Mouse (Mus musculus) limb, embryonic 10.5 days (tissue): ENCODE results near the gene E4f1. TPM values are rescaled to one million over a fixed set of nuclear protein-coding genes. Genes with fewer than 3 reads are reported as not detected.

Experiments used
- DNase-seq: peaks from one replicate; pipeline ENCODE4 v3.0.0-alpha.2; 2017; ENCODE audit warnings: low spot score
- H3K27ac ChIP-seq: fragments of 300-500 bp; sonication (generic); 2 replicates; pipeline ENCODE4 v1.5.1; 2016; ENCODE audit warnings: mild to moderate bottlenecking
- H3K27me3 ChIP-seq: fragments of 300-500 bp; sonication (generic); 2 replicates; pipeline ENCODE4 v1.6.1; 2016; ENCODE audit warnings: low read depth, mild to moderate bottlenecking; ENCODE audit not compliant: poor library complexity, severe bottlenecking
- H3K36me3 ChIP-seq: fragments of 300-500 bp; sonication (generic); 2 replicates; pipeline ENCODE4 v1.6.1; 2016; ENCODE audit warnings: mild to moderate bottlenecking, moderate library complexity
- H3K4me1 ChIP-seq: fragments of 300-500 bp; sonication (generic); 2 replicates; pipeline ENCODE4 v1.6.1; 2016
- H3K4me3 ChIP-seq: fragments of 300-500 bp; sonication (generic); 2 replicates; pipeline ENCODE4 v1.5.1; 2016; ENCODE audit warnings: mild to moderate bottlenecking, moderate library complexity
- H3K9me3 ChIP-seq: fragments of 300-500 bp; sonication (generic); replicated peaks from 2 replicates; pipeline ENCODE4 v1.6.1; 2016; ENCODE audit warnings: mild to moderate bottlenecking
- WGBS: fragments of 180-500 bp; shearing (Covaris S2); methylation state at CpG from one replicate; pipeline ENCODE4 v1.1.7; 2016; 5-methylcytosine and 5-hydroxymethylcytosine counted together
- polyA plus RNA-seq: library from polyadenylated mRNA; unstranded; fragments of >200 nt; fragmentation: Nextera tagmentation; extraction: Ambion mirVana; gene quantifications from 2 replicates; pipeline ENCODE4 v1.2.1, GENCODE M21; 2016

The E4f1 gene
- polyA plus RNA-seq, 1 experiment from 2014 or later = 38.7 TPM

DNA sequence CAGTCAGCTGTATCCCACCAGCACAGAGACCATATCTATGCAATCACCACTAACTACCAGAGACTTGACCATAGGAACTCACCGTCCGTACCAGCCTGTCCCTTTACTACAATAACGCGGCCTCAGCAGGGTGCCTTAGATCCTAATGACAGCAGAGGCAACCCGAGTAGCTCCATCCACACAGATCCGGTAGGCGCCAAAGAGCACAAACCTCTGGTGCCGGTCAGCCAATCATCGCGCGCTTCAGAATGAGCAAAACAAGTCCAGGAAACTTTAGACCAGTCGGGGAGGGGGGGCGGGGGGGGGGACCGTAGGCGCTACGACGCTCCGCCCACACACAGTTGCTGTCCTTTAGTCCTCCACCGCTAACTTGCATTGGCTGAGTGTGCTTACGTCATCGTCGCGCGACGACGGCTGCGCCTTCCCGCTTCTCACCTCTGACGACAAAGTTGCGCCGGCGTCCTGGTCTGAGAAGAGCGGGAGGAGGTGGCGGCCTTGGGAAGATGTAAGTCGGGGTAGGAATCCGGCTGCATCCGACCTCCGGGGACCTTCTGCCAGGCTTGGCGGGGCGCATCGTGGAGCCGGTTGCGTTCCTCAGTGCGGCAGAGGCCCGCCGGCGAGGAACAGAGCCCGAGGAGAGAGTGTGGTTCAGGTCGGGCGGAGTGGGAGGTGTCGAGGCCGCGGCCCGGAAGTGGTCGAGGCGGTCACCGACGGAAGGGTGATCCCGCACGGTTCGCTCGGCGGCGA, 55.7 kb downstream of the E4f1 start, which contains the start of gene Rnps1:
Rnps1 (plus strand) TSS at position 336 of the 747 bp plus-strand sequence.
- H3K27me3 ChIP-seq = no peaks in the 10 kb centered on the region
- H3K36me3 ChIP-seq = peaks cover 65% of the 10 kb centered on the region
- under 1% methylated on average over 64 of the region's 64 CpGs for WGBS

DNA sequence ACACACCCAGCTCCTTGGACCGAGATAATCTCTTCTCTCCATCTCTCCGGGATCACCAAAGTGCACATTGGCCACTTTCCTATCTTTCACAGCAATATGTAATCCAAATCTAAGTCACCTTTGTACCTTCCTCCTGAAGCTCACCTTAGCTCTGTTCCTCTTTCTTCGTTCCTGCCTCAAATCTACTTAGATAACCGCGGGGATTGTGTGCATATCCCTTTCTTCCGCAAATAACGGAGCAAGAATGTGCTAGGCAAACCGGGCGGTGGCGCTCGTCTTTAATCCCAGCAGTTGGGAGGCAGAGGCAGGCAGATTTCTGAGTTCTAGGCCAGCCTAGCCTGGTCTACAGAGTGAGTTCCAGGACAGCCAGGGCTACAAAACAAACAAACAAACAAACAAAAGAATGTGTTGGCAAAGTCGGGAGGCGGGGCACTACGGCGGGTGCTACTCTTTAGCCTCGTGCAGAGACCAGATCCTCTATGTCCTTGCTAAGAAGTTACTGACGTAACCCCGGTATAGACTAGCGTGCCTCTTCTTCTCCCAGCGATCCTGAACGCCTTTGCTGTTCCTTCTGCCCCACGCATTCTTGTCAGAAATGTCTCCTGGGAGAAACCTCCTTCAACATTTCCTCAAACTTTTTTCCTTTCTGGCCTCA, 56.4 kb downstream of the E4f1 start:
- Histone ChIP-seq H3K9me3 (no peaks in the 10 kb centered on the region), H3K27me3 (no peaks in the 10 kb centered on the region), H3K4me3 (peak overlapping the region; percentile 78), H3K36me3 (peaks cover 65% of the 10 kb centered on the region), H3K4me1 (peaks cover 25% of the 10 kb centered on the region), H3K27ac (peak overlapping the region; percentile 99)
- DNase-seq = no peak
- WGBS = 41% methylated on average over 22 of the region's 22 CpGs

More for the DNA sequence above, 55.7 kb downstream of the E4f1 start, which contains the start of gene Rnps1:
- DNase-seq = peak; percentile 100
- peak within 1 kb of the TSS; percentile 78 for H3K4me3 ChIP-seq
- H3K9me3 ChIP-seq = no peaks in the 10 kb centered on the region
- peak within 1 kb of the TSS; percentile 99 for H3K27ac ChIP-seq
- peaks cover 25% of the 10 kb centered on the region for H3K4me1 ChIP-seq

DNA sequence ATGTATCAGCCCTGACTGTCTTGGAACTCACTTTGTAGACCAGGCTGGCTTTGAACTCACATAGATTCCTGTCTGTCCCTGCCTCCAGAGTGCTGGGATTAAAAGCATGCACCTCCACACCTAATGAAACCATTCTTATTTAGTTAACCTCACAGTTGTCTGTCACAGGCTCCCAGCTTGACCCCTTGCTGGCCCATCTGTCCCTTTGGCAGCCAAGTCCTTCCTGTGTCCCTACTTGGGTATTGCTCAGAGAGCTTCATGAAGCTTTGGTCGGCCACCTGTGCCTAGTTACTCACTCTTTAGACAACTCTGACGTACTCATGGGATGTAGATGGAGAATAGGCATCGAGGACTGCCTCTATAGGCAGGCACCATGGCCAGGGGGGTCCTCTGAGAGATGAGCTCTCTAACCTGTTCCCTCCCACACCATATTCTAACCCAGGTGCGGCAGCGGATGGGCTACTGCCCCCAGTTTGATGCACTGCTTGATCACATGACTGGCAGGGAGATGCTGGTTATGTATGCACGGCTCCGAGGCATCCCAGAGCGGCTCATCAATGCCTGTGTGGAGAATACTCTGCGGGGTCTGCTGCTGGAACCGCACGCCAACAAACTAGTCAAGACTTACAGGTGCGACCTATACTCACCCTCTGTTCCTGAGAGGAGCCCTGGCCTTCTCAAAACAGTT, 62.9 kb downstream of the E4f1 start:
- Histone ChIP-seq H3K36me3 (peaks cover 43% of the 10 kb centered on the region), H3K4me3 (no peak overlapping the region), H3K9me3 (no peaks in the 10 kb centered on the region), H3K4me1 (no peaks in the 10 kb centered on the region), H3K27me3 (no peaks in the 10 kb centered on the region), H3K27ac (no peak overlapping the region)
- no peak for DNase-seq
- 87% methylated on average over 12 of the region's 12 CpGs for WGBS

- Histone ChIP-seq H3K4me1 (no peaks in the 10 kb centered on the region), H3K9me3 (no peaks in the 10 kb centered on the region), H3K36me3 (peaks cover 4% of the 10 kb centered on the region; the same call in 1 of the 2 replicates), H3K27ac (no peak overlapping the region), H3K27me3 (no peaks in the 10 kb centered on the region), H3K4me3 (no peak overlapping the region)
- WGBS = 75% methylated on average over 3 of the region's 3 CpGs
- DNase-seq = no peak
Observed at GRCm38 (mm10) chr17:24402371-24402770, 67.7 kb downstream of the E4f1 start.

DNA sequence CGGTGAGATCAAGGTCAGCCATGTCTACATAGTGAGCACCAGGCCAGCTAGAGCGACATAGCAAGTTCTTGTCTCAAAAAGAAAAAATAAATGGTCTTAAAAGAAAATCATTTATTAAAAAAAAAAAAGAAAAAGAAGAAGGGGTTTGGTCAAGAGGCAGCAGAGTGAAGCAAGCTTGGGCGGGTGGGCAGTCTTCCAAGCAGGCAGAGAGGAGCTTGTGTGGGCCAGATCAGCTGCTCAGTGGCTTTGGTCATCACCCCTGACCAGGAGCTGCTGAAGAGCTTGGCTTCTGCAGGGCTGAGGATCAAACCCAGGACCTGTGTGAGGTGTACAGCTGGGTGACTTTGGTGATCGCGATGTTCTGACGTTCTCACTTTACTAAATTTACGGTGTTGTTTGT, 75.7 kb downstream of the E4f1 start:
- Histone ChIP-seq H3K4me3 (no peak overlapping the region), H3K27ac (no peak overlapping the region), H3K9me3 (no peaks in the 10 kb centered on the region), H3K4me1 (no peaks in the 10 kb centered on the region), H3K36me3 (no peaks in the 10 kb centered on the region), H3K27me3 (no peaks in the 10 kb centered on the region)
- no peak for DNase-seq
- 84% methylated on average over 7 of the region's 7 CpGs for WGBS

Other genes with a start within 250 kb of the E4f1 start
- 24.1 and 24.5 TPM in 2 replicates for gene Tedc2, start 249.5 kb downstream of the E4f1 start, polyA plus RNA-seq
- gene Ccnf, start 218.8 kb downstream of the E4f1 start, polyA plus RNA-seq = 117 and 120 TPM in 2 replicates
- gene Abca17, start 119.2 kb downstream of the E4f1 start, polyA plus RNA-seq = not detected in 2 replicates
- gene Abca3, start 118.4 kb downstream of the E4f1 start, polyA plus RNA-seq = 2.8 and 3.6 TPM in 2 replicates
- gene Rnps1, start 55.7 kb downstream of the E4f1 start, polyA plus RNA-seq = 471 and 496 TPM in 2 replicates
- gene Eci1, start 43.7 kb downstream of the E4f1 start, polyA plus RNA-seq = 87.9 and 104 TPM in 2 replicates
- 1.7 and 2.7 TPM in 2 replicates for gene Dnase1l2, start 27.2 kb downstream of the E4f1 start, polyA plus RNA-seq
- gene Pgp, start 79 bp upstream of the E4f1 start, polyA plus RNA-seq = 68.8 and 76.1 TPM in 2 replicates
- gene Bricd5, start 3.6 kb upstream of the E4f1 start, polyA plus RNA-seq = 0.24 TPM in 1 of 2 replicates, not detected in the other
- 31.6 and 42.2 TPM in 2 replicates for gene Mlst8, start 8.8 kb upstream of the E4f1 start, polyA plus RNA-seq
- 1.4 and 3.6 TPM in 2 replicates for gene Caskin1, start 18.3 kb upstream of the E4f1 start, polyA plus RNA-seq
- gene Traf7, start 57.6 kb upstream of the E4f1 start, polyA plus RNA-seq = 125 and 136 TPM in 2 replicates
- gene Rab26, start 63.9 kb upstream of the E4f1 start, polyA plus RNA-seq = 2.4 and 3.8 TPM in 2 replicates
- gene Pkd1, start 79.5 kb upstream of the E4f1 start, polyA plus RNA-seq = 18.9 and 24.7 TPM in 2 replicates
- 63.2 and 79.5 TPM in 2 replicates for gene Tsc2, start 162.3 kb upstream of the E4f1 start, polyA plus RNA-seq
- gene Nthl1, start 162.4 kb upstream of the E4f1 start, polyA plus RNA-seq = 27.5 and 31.2 TPM in 2 replicates
- 47.2 and 57.1 TPM in 2 replicates for gene Slc9a3r2, start 180.0 kb upstream of the E4f1 start, polyA plus RNA-seq
- gene Npw, start 188.1 kb upstream of the E4f1 start, polyA plus RNA-seq = 0.88 and 1.1 TPM in 2 replicates
- gene Zfp598, start 199.4 kb upstream of the E4f1 start, polyA plus RNA-seq = 34.5 and 36.7 TPM in 2 replicates
- gene Syngr3, start 219.6 kb upstream of the E4f1 start, polyA plus RNA-seq = 5.2 and 7.0 TPM in 2 replicates
- gene Gfer, start 225.8 kb upstream of the E4f1 start, polyA plus RNA-seq = 52.9 and 61.2 TPM in 2 replicates
- 0.59 and 2.3 TPM in 2 replicates for gene Noxo1, start 225.9 kb upstream of the E4f1 start, polyA plus RNA-seq
- 165 and 183 TPM in 2 replicates for gene Tbl3, start 237.3 kb upstream of the E4f1 start, polyA plus RNA-seq
- gene Rnf151, start 247.8 kb upstream of the E4f1 start, polyA plus RNA-seq = 0.21 and 0.38 TPM in 2 replicates
- gene Rps2, start 247.8 kb upstream of the E4f1 start, polyA plus RNA-seq = 1,693 and 2,093 TPM in 2 replicates